ENCODE assay signal across 8 mouse cellular contexts in genomic region chr5:115280050-115280687, GRCm38 (mm10). TPM values are rescaled to one million over a fixed set of nuclear protein-coding genes. Genes with fewer than 3 reads are reported as not detected.
A peak's percentile ranks its signal among the peaks of the same experiment; 100 is the strongest.
DNase-seq lines count a peak whose midpoint lies in the region; ATAC-seq and TF ChIP-seq lines count a peak whose summit lies in the region.

No protein-coding gene starts in this region.

- peak overlapping the region; percentile 42; the same call in 1 of the 2 replicates for H3K27ac ChIP-seq in lung, embryonic 14.5 days (ENCODE audit: low read depth)
- peak overlapping the region; percentile 41 for H3K27ac ChIP-seq in forebrain, embryonic 15.5 days (replicated peaks)
- 0 out of 2 replicates have a peak overlapping the region, but pooled peaks have one; percentile 7 for H3K27ac ChIP-seq in limb, embryonic 12.5 days
- H3K27ac ChIP-seq in neural tube, embryonic 12.5 days, result 0 out of 2 replicates have a peak overlapping the region, but pooled peaks have one; percentile 1

- no peak for DNase-seq in lung, embryonic 14.5 days
- no peak for DNase-seq in lung, postnatal 25 days (ENCODE audit: low spot score)
- peak; percentile 5 for DNase-seq in brain, embryonic 14.5 days (ENCODE audit: low read depth)
- no peak for DNase-seq in left cerebral cortex, postnatal 36 days (ENCODE audit: low spot score in 2 of 2)
- DNase-seq in ovary, postnatal 14 days (ENCODE audit: low spot score), result no peak

- peak overlapping the region; percentile 96 for H3K4me3 ChIP-seq in lung, embryonic 14.5 days (ENCODE audit: low read depth, low read length)
- peak overlapping the region; percentile 69 for H3K4me3 ChIP-seq in forebrain, embryonic 15.5 days
- H3K4me3 ChIP-seq in limb, embryonic 12.5 days (replicated peaks), result peak overlapping the region; percentile 85
- peak overlapping the region; percentile 82 for H3K4me3 ChIP-seq in neural tube, embryonic 12.5 days

- H3K9me3 ChIP-seq in lung, embryonic 14.5 days (ENCODE audit: low read depth, low read length), result no peaks in the 10 kb centered on the region
- no peaks in the 10 kb centered on the region for H3K9me3 ChIP-seq in forebrain, embryonic 15.5 days
- no peaks in the 10 kb centered on the region for H3K9me3 ChIP-seq in limb, embryonic 12.5 days
- H3K9me3 ChIP-seq in neural tube, embryonic 12.5 days, result no peaks in the 10 kb centered on the region

- H3K9ac ChIP-seq in lung, embryonic 14.5 days, result peak overlapping the region; percentile 76
- peak overlapping the region; percentile 69 for H3K9ac ChIP-seq in forebrain, embryonic 15.5 days (replicated peaks)
- H3K9ac ChIP-seq in limb, embryonic 12.5 days (replicated peaks), result peak overlapping the region; percentile 75
- peak overlapping the region; percentile 70 for H3K9ac ChIP-seq in neural tube, embryonic 12.5 days

- intact Hi-C loops in left cerebral cortex, postnatal 36 days (cut with DNase I), result no loop called here

- peaks cover 22% of the 10 kb centered on the region for H3K36me3 ChIP-seq in lung, embryonic 14.5 days (ENCODE audit: insufficient read depth)
- H3K36me3 ChIP-seq in forebrain, embryonic 15.5 days, result peaks cover 16% of the 10 kb centered on the region
- H3K36me3 ChIP-seq in limb, embryonic 12.5 days, result peaks cover 21% of the 10 kb centered on the region
- peaks cover 20% of the 10 kb centered on the region for H3K36me3 ChIP-seq in neural tube, embryonic 12.5 days

- no peaks in the 10 kb centered on the region for H3K27me3 ChIP-seq in lung, embryonic 14.5 days (ENCODE audit: insufficient read depth, low read length)
- no peaks in the 10 kb centered on the region for H3K27me3 ChIP-seq in forebrain, embryonic 15.5 days
- no peaks in the 10 kb centered on the region for H3K27me3 ChIP-seq in limb, embryonic 12.5 days
- no peaks in the 10 kb centered on the region for H3K27me3 ChIP-seq in neural tube, embryonic 12.5 days (replicated peaks)

- ATAC-seq in lung, embryonic 14.5 days (ENCODE audit: insufficient read depth), result peak; percentile 35; the same call in 1 of the 2 replicates
- peak; percentile 32 for ATAC-seq in forebrain, embryonic 15.5 days (replicated peaks)
- no peak for ATAC-seq in limb, embryonic 12.5 days (ENCODE audit: insufficient number of reproducible peaks, insufficient read depth, low FRiP score, low TSS enrichment, low read depth)
- peak; percentile 48; the same call in 1 of the 2 replicates for ATAC-seq in neural tube, embryonic 12.5 days (ENCODE audit: low FRiP score, low read depth)

- 4% methylated on average over 17 of the region's 17 CpGs for WGBS in lung, embryonic 14.5 days
- WGBS in forebrain, embryonic 15.5 days, result 6% methylated on average over 17 of the region's 17 CpGs
- 5% methylated on average over 17 of the region's 17 CpGs for WGBS in limb, embryonic 12.5 days
- WGBS in neural tube, embryonic 12.5 days, result 9% methylated on average over 17 of the region's 17 CpGs

- no peak for TF ChIP-seq CTCF in lung, embryonic 14.5 days (IDR thresholded peaks at IDR 0.05; ENCODE audit: low read depth)
- TF ChIP-seq CTCF in brain, embryonic 14.5 days (IDR thresholded peaks at IDR 0.05; ENCODE audit: borderline replicate concordance, extremely low read depth, insufficient read depth, insufficient read length), result no peak

- no peak for TF ChIP-seq POLR2A in brain, embryonic 14.5 days (IDR thresholded peaks at IDR 0.05; ENCODE audit: borderline replicate concordance, extremely low read depth, insufficient read depth, insufficient read length, poor library complexity, severe bottlenecking)

- H3K4me2 ChIP-seq in lung, embryonic 14.5 days, result peak overlapping the region; percentile 88
- H3K4me2 ChIP-seq in forebrain, embryonic 15.5 days (replicated peaks), result peak overlapping the region; percentile 64
- peak overlapping the region; percentile 92 for H3K4me2 ChIP-seq in limb, embryonic 12.5 days
- peak overlapping the region; percentile 89 for H3K4me2 ChIP-seq in neural tube, embryonic 12.5 days (replicated peaks)

- peaks cover 5% of the 10 kb centered on the region for H3K4me1 ChIP-seq in lung, embryonic 14.5 days (ENCODE audit: insufficient read depth)
- peaks cover 8% of the 10 kb centered on the region for H3K4me1 ChIP-seq in forebrain, embryonic 15.5 days
- H3K4me1 ChIP-seq in limb, embryonic 12.5 days (replicated peaks), result peaks cover 5% of the 10 kb centered on the region
- peaks cover 7% of the 10 kb centered on the region for H3K4me1 ChIP-seq in neural tube, embryonic 12.5 days

RNA-seq across cellular contexts. Expression of gene Coq5, which starts 0.7 kb away (rescaled TPM):
- 39.2 and 40.7 TPM in 2 replicates for polyA plus RNA-seq in lung, embryonic 14.5 days (2014; fragmentation: Nextera tagmentation; extraction: Ambion mirVana)
- 15.7 and 20.5 TPM in 2 replicates for polyA plus RNA-seq in brain, embryonic 14.5 days (2012; rRNA removed)
- polyA plus RNA-seq in forebrain, embryonic 15.5 days (2015; fragmentation: Nextera tagmentation; extraction: Ambion mirVana), result 59.4 and 61.3 TPM in 2 replicates
- 39.0 and 44.0 TPM in 2 replicates for polyA plus RNA-seq in limb, embryonic 12.5 days (2016; fragmentation: Nextera tagmentation; extraction: Ambion mirVana)
- polyA plus RNA-seq in neural tube, embryonic 12.5 days (2016; fragmentation: Nextera tagmentation; extraction: Ambion mirVana), result 54.1 and 55.6 TPM in 2 replicates
- 10 to 100 TPM; 38.1 to 40.1 TPM for total RNA-seq in left cerebral cortex, postnatal 36 days (2021)

RNA-seq across cellular contexts. Expression of gene Rnf10, which starts 7.5 kb away (rescaled TPM):
- polyA plus RNA-seq in lung, embryonic 14.5 days (2014; fragmentation: Nextera tagmentation; extraction: Ambion mirVana), result 92.5 and 97.2 TPM in 2 replicates
- 200 and 220 TPM in 2 replicates for polyA plus RNA-seq in brain, embryonic 14.5 days (2012; rRNA removed)
- polyA plus RNA-seq in forebrain, embryonic 15.5 days (2015; fragmentation: Nextera tagmentation; extraction: Ambion mirVana), result 185 and 191 TPM in 2 replicates
- 174 and 184 TPM in 2 replicates for polyA plus RNA-seq in limb, embryonic 12.5 days (2016; fragmentation: Nextera tagmentation; extraction: Ambion mirVana)
- 230 TPM in 2 replicates for polyA plus RNA-seq in neural tube, embryonic 12.5 days (2016; fragmentation: Nextera tagmentation; extraction: Ambion mirVana)
- total RNA-seq in left cerebral cortex, postnatal 36 days (2021), result 100 to 1,000 TPM; 247 to 258 TPM

RNA-seq across cellular contexts. Expression of gene Dynll1, which starts 20.6 kb away (rescaled TPM):
- 1,568 and 1,614 TPM in 2 replicates for polyA plus RNA-seq in lung, embryonic 14.5 days (2014; fragmentation: Nextera tagmentation; extraction: Ambion mirVana)
- polyA plus RNA-seq in brain, embryonic 14.5 days (2012; rRNA removed), result 602 and 608 TPM in 2 replicates
- 1,446 and 1,524 TPM in 2 replicates for polyA plus RNA-seq in forebrain, embryonic 15.5 days (2015; fragmentation: Nextera tagmentation; extraction: Ambion mirVana)
- polyA plus RNA-seq in limb, embryonic 12.5 days (2016; fragmentation: Nextera tagmentation; extraction: Ambion mirVana), result 1,818 and 1,898 TPM in 2 replicates
- polyA plus RNA-seq in neural tube, embryonic 12.5 days (2016; fragmentation: Nextera tagmentation; extraction: Ambion mirVana), result 1,356 and 1,433 TPM in 2 replicates
- total RNA-seq in left cerebral cortex, postnatal 36 days (2021), result 100 to 1,000 TPM; 638 to 644 TPM

RNA-seq across cellular contexts. Expression of gene Pop5, which starts 44.5 kb away (rescaled TPM):
- polyA plus RNA-seq in lung, embryonic 14.5 days (2014; fragmentation: Nextera tagmentation; extraction: Ambion mirVana), result 111 TPM in 2 replicates
- polyA plus RNA-seq in brain, embryonic 14.5 days (2012; rRNA removed), result 57.0 and 82.5 TPM in 2 replicates
- polyA plus RNA-seq in forebrain, embryonic 15.5 days (2015; fragmentation: Nextera tagmentation; extraction: Ambion mirVana), result 96.9 and 98.6 TPM in 2 replicates
- polyA plus RNA-seq in limb, embryonic 12.5 days (2016; fragmentation: Nextera tagmentation; extraction: Ambion mirVana), result 93.9 and 104 TPM in 2 replicates
- polyA plus RNA-seq in neural tube, embryonic 12.5 days (2016; fragmentation: Nextera tagmentation; extraction: Ambion mirVana), result 110 and 113 TPM in 2 replicates
- 100 to 1,000 TPM; 100 to 103 TPM for total RNA-seq in left cerebral cortex, postnatal 36 days (2021)

RNA-seq across cellular contexts. Expression of gene Srsf9, which starts 46.8 kb away (rescaled TPM):
- polyA plus RNA-seq in lung, embryonic 14.5 days (2014; fragmentation: Nextera tagmentation; extraction: Ambion mirVana), result 286 and 291 TPM in 2 replicates
- 91.9 and 105 TPM in 2 replicates for polyA plus RNA-seq in brain, embryonic 14.5 days (2012; rRNA removed)
- 200 and 204 TPM in 2 replicates for polyA plus RNA-seq in forebrain, embryonic 15.5 days (2015; fragmentation: Nextera tagmentation; extraction: Ambion mirVana)
- 444 and 480 TPM in 2 replicates for polyA plus RNA-seq in limb, embryonic 12.5 days (2016; fragmentation: Nextera tagmentation; extraction: Ambion mirVana)
- polyA plus RNA-seq in neural tube, embryonic 12.5 days (2016; fragmentation: Nextera tagmentation; extraction: Ambion mirVana), result 314 and 343 TPM in 2 replicates
- 10 to 100 TPM; 62.5 to 70.6 TPM for total RNA-seq in left cerebral cortex, postnatal 36 days (2021)
